Mouse (Mus musculus) heart, adult 9 months (tissue): ENCODE data around the gene Zscan4-ps3.
"Not testable (repeated sequence)": the region's sequence is repeated elsewhere in the genome, so short reads cannot be mapped to it uniquely, and the experiment has no call there.

Source experiments
- DNase-seq, 2 experiments: peaks; one replicate each; pipeline ENCODE4 v3.0.0; 2022; ENCODE audit warnings: low spot score in 2 of 2

Zscan4-ps3 gene

DNA sequence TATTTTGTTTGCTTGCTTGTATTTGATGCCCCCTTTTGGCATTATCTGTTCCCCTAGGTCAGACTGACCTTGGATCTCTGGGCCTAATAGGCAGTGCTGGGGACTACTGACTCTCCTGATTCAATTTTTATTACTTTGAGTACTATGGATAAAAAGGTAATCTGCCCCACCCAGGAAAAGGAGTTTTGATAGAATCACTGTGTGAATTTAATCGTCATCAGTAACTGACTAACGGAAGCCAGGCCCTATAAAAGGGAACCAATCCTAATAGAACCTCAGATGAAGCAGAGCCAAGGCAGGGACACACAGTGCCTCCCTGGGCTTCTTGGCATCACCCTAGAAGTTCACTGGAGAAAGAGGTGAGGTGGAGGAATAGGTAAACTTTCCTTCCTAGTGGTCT lies at the start of gene Zscan4-ps3:
Gene Zscan4-ps3 (plus strand): TSS at position 301 of the 400 bp plus-strand sequence.
- DNase-seq: not testable (repeated sequence)

GRCm38 (mm10) chr7:11617082-11617481 lies 8.0 kb downstream of the Zscan4-ps3 start:
- DNase-seq: not testable (repeated sequence)
